Mouse (Mus musculus): ENCODE results near the gene Ddx10. TPM values are rescaled to one million over a fixed set of nuclear protein-coding genes. Genes with fewer than 3 reads are reported as not detected.

The Ddx10 gene
- 22.8 and 24.7 TPM in 2 replicates for polyA plus RNA-seq (2014; fragmentation: Nextera tagmentation; extraction: Ambion mirVana)

- WGBS, result 0% methylated on average over 35 of the region's 35 CpGs
- no peaks in the 10 kb centered on the region for H3K36me3 ChIP-seq (ENCODE audit: control insufficient read depth, insufficient read depth, low read length)
These were observed at the start of gene Ddx10 for GRCm38 (mm10) chr9:53247953-53248397. Ddx10 (minus strand) TSS chr9:53248053.

GRCm38 (mm10) chr9:53292833-53293232 is 45.0 kb upstream of the Ddx10 start:
- H3K4me1 ChIP-seq (ENCODE audit: control insufficient read depth, insufficient read depth, low read length), result no peaks in the 10 kb centered on the region
- no peak for ATAC-seq
- no peak for DNase-seq (ENCODE audit: low spot score)
- no peak overlapping the region for H3K4me2 ChIP-seq (ENCODE audit: low read length)
- no peak overlapping the region for H3K9ac ChIP-seq (ENCODE audit: low read length)
- H3K27me3 ChIP-seq (replicated peaks; ENCODE audit: control insufficient read depth, insufficient read depth, low read length), result no peaks in the 10 kb centered on the region
- no peak overlapping the region for H3K4me3 ChIP-seq (ENCODE audit: low read depth, low read length)
- no peaks in the 10 kb centered on the region for H3K36me3 ChIP-seq (ENCODE audit: control insufficient read depth, insufficient read depth, low read length)
- H3K27ac ChIP-seq (ENCODE audit: low read depth, low read length), result no peak overlapping the region
- H3K9me3 ChIP-seq (replicated peaks; ENCODE audit: control insufficient read depth, low read length), result no peaks in the 10 kb centered on the region

More at GRCm38 (mm10) chr9:53247953-53248397, at the start of gene Ddx10:
- Histone ChIP-seq H3K4me3 (ENCODE audit: low read depth, low read length) (peak within 1 kb of the TSS; percentile 80), H3K9me3 (replicated peaks; ENCODE audit: control insufficient read depth, low read length) (no peaks in the 10 kb centered on the region), H3K9ac (ENCODE audit: low read length) (peak within 1 kb of the TSS; percentile 77), H3K27me3 (replicated peaks; ENCODE audit: control insufficient read depth, insufficient read depth, low read length) (no peaks in the 10 kb centered on the region), H3K4me1 (ENCODE audit: control insufficient read depth, insufficient read depth, low read length) (peaks cover 9% of the 10 kb centered on the region), H3K27ac (ENCODE audit: low read depth, low read length) (no peak within 1 kb of the TSS), H3K4me2 (ENCODE audit: low read length) (peak within 1 kb of the TSS; percentile 96)
- DNase-seq (ENCODE audit: low spot score) (peak; percentile 99), ATAC-seq (peak; percentile 100)

GRCm38 (mm10) chr9:53290006-53290405 is 42.2 kb upstream of the Ddx10 start:
- no peaks in the 10 kb centered on the region for H3K27me3 ChIP-seq (replicated peaks; ENCODE audit: control insufficient read depth, insufficient read depth, low read length)
- H3K9me3 ChIP-seq (replicated peaks; ENCODE audit: control insufficient read depth, low read length), result no peaks in the 10 kb centered on the region
- H3K9ac ChIP-seq (ENCODE audit: low read length), result no peak overlapping the region
- H3K4me3 ChIP-seq (ENCODE audit: low read depth, low read length), result no peak overlapping the region
- no peaks in the 10 kb centered on the region for H3K4me1 ChIP-seq (ENCODE audit: control insufficient read depth, insufficient read depth, low read length)
- no peaks in the 10 kb centered on the region for H3K36me3 ChIP-seq (ENCODE audit: control insufficient read depth, insufficient read depth, low read length)
- ATAC-seq (no peak), DNase-seq (ENCODE audit: low spot score) (no peak)
- 89% methylated on average over 3 of the region's 3 CpGs for WGBS
- H3K4me2 ChIP-seq (ENCODE audit: low read length), result no peak overlapping the region
- no peak overlapping the region for H3K27ac ChIP-seq (ENCODE audit: low read depth, low read length)

DNA sequence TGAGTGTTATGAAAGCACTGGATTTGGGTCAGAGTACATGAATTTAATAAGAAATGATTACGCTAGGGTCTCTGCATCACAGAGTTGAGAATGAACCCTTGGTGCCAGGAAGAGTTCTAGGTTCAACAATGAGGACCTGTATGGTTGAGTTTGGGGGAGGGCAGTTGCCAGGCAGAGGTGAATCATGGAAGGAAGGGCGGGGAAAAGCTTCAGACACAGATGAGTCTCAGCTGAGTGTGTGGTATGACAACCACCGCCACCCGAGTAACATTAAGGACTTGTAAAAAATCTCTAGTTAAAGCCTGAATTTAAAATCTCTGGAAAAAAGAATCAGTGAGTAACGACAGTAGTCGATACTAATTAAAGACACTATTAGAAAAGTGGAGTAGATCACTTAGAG is 38.9 kb upstream of the Ddx10 start:
- 83% methylated on average over 6 of the region's 6 CpGs for WGBS
- no peak overlapping the region for H3K27ac ChIP-seq (ENCODE audit: low read depth, low read length)
- no peak for ATAC-seq
- H3K4me2 ChIP-seq (ENCODE audit: low read length), result no peak overlapping the region
- H3K9ac ChIP-seq (ENCODE audit: low read length), result no peak overlapping the region
- H3K36me3 ChIP-seq (ENCODE audit: control insufficient read depth, insufficient read depth, low read length), result no peaks in the 10 kb centered on the region
- H3K4me3 ChIP-seq (ENCODE audit: low read depth, low read length), result no peak overlapping the region
- no peaks in the 10 kb centered on the region for H3K27me3 ChIP-seq (replicated peaks; ENCODE audit: control insufficient read depth, insufficient read depth, low read length)
- no peaks in the 10 kb centered on the region for H3K9me3 ChIP-seq (replicated peaks; ENCODE audit: control insufficient read depth, low read length)
- no peaks in the 10 kb centered on the region for H3K4me1 ChIP-seq (ENCODE audit: control insufficient read depth, insufficient read depth, low read length)
- no peak for DNase-seq (ENCODE audit: low spot score)

DNA sequence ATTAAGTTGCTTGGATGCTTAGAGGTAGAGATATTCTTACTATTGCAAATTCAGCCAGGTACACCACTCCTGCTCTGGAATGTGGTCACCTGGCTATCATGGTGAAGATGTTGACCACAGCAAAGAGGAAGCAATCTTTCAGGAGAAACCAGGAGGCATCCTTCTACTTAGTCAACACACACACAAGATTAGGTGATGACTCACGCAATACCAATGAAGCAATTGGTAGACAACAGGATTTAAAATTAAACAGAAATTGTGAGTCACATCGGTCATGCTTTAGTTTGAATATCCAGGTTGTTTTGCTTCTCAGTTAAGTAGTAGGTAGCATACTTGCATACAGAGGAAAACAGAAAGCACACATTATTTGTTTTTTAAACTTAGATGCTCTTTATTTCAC is 31.1 kb upstream of the Ddx10 start:
- no peaks in the 10 kb centered on the region for H3K4me1 ChIP-seq (ENCODE audit: control insufficient read depth, insufficient read depth, low read length)
- WGBS, result 97% methylated on average over 2 of the region's 2 CpGs
- no peak overlapping the region for H3K4me2 ChIP-seq (ENCODE audit: low read length)
- H3K4me3 ChIP-seq (ENCODE audit: low read depth, low read length), result no peak overlapping the region
- no peak overlapping the region for H3K9ac ChIP-seq (ENCODE audit: low read length)
- no peak overlapping the region for H3K27ac ChIP-seq (ENCODE audit: low read depth, low read length)
- no peaks in the 10 kb centered on the region for H3K9me3 ChIP-seq (replicated peaks; ENCODE audit: control insufficient read depth, low read length)
- no peaks in the 10 kb centered on the region for H3K27me3 ChIP-seq (replicated peaks; ENCODE audit: control insufficient read depth, insufficient read depth, low read length)
- ATAC-seq (no peak), DNase-seq (ENCODE audit: low spot score) (no peak)
- no peaks in the 10 kb centered on the region for H3K36me3 ChIP-seq (ENCODE audit: control insufficient read depth, insufficient read depth, low read length)

DNA sequence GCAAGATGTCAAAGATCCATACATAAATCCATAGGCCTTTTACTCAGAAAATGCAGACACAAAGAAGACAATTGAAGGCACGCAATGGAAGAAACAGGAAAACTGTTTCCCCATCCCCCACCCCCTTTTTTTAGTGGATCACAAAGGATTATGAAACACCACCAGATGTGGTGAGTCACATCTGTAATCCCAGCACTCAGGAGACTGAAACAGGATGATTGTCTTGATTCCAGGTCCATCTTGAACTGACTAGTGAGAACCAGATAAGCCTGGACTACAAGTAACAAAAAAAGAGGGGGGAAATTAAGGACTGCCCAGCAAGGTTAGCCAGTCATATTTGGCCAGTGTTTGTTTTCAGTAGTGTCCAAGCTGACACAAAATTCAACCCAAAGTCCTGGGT is 28.5 kb upstream of the Ddx10 start:
- Histone ChIP-seq H3K4me1 (ENCODE audit: control insufficient read depth, insufficient read depth, low read length) (no peaks in the 10 kb centered on the region), H3K9me3 (replicated peaks; ENCODE audit: control insufficient read depth, low read length) (no peaks in the 10 kb centered on the region), H3K27ac (ENCODE audit: low read depth, low read length) (no peak overlapping the region), H3K9ac (ENCODE audit: low read length) (no peak overlapping the region), H3K4me3 (ENCODE audit: low read depth, low read length) (no peak overlapping the region), H3K27me3 (replicated peaks; ENCODE audit: control insufficient read depth, insufficient read depth, low read length) (no peaks in the 10 kb centered on the region), H3K36me3 (ENCODE audit: control insufficient read depth, insufficient read depth, low read length) (no peaks in the 10 kb centered on the region), H3K4me2 (ENCODE audit: low read length) (no peak overlapping the region)
- ATAC-seq (no peak), DNase-seq (ENCODE audit: low spot score) (no peak)
- 86% methylated on average over 1 of the region's 1 CpGs for WGBS

GRCm38 (mm10) chr9:53272714-53273113 is 24.9 kb upstream of the Ddx10 start:
- Histone ChIP-seq H3K4me1 (ENCODE audit: control insufficient read depth, insufficient read depth, low read length) (no peaks in the 10 kb centered on the region), H3K4me2 (ENCODE audit: low read length) (no peak overlapping the region), H3K4me3 (ENCODE audit: low read depth, low read length) (no peak overlapping the region), H3K9me3 (replicated peaks; ENCODE audit: control insufficient read depth, low read length) (no peaks in the 10 kb centered on the region), H3K36me3 (ENCODE audit: control insufficient read depth, insufficient read depth, low read length) (no peaks in the 10 kb centered on the region), H3K27me3 (replicated peaks; ENCODE audit: control insufficient read depth, insufficient read depth, low read length) (no peaks in the 10 kb centered on the region), H3K27ac (ENCODE audit: low read depth, low read length) (no peak overlapping the region), H3K9ac (ENCODE audit: low read length) (no peak overlapping the region)
- DNase-seq (ENCODE audit: low spot score) (no peak), ATAC-seq (no peak)
- 81% methylated on average over 4 of the region's 4 CpGs for WGBS

- 56% methylated on average over 5 of the region's 5 CpGs for WGBS
- Histone ChIP-seq H3K9ac (ENCODE audit: low read length) (no peak overlapping the region), H3K36me3 (ENCODE audit: control insufficient read depth, insufficient read depth, low read length) (no peaks in the 10 kb centered on the region), H3K27ac (ENCODE audit: low read depth, low read length) (no peak overlapping the region), H3K4me1 (ENCODE audit: control insufficient read depth, insufficient read depth, low read length) (no peaks in the 10 kb centered on the region), H3K4me2 (ENCODE audit: low read length) (no peak overlapping the region), H3K27me3 (replicated peaks; ENCODE audit: control insufficient read depth, insufficient read depth, low read length) (no peaks in the 10 kb centered on the region), H3K9me3 (replicated peaks; ENCODE audit: control insufficient read depth, low read length) (no peaks in the 10 kb centered on the region), H3K4me3 (ENCODE audit: low read depth, low read length) (no peak overlapping the region)
- no peak for DNase-seq (ENCODE audit: low spot score)
- ATAC-seq, result no peak
These were observed 24.4 kb upstream of the Ddx10 start for GRCm38 (mm10) chr9:53272207-53272606.

DNA sequence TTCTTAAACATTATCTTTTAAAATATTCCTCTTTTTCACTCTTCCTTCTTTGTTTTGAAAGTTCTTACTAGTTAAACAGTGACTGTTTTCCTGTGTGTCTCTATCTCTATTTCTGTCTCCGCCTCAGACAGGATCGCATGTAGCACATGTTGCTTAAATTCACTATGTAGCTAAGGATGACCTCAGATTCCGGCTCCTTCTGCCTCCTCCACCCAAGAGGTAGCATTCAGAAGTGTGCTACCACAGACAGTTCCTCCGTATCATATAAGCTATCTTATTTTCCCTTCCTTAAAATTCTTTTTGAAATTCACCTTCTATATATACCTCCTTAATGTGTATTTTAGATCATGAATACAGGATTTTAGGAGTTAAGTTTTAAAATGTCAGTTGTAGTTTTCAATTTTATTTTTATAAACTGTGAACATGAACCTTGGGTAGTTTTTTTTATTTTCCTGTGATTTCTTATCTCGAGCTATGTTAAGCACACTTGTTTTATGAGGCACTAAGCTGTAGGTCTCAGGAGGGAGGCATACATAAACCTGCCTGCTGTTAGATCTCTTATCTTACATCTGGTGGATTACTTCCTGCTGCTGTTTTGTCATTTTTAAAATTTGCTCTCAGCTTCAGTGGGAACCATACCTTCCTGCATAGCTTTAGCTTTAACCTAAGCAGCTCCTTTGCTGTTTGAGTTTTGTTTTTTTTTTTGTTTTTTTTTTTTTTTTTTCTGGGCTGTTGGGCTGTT is 23.6 kb upstream of the Ddx10 start:
- no peak overlapping the region for H3K4me3 ChIP-seq (ENCODE audit: low read depth, low read length)
- no peak overlapping the region for H3K4me2 ChIP-seq (ENCODE audit: low read length)
- H3K36me3 ChIP-seq (ENCODE audit: control insufficient read depth, insufficient read depth, low read length), result no peaks in the 10 kb centered on the region
- ATAC-seq, result no peak
- DNase-seq (ENCODE audit: low spot score), result no peak
- no peak overlapping the region for H3K9ac ChIP-seq (ENCODE audit: low read length)
- H3K27me3 ChIP-seq (replicated peaks; ENCODE audit: control insufficient read depth, insufficient read depth, low read length), result no peaks in the 10 kb centered on the region
- no peak overlapping the region for H3K27ac ChIP-seq (ENCODE audit: low read depth, low read length)
- no peaks in the 10 kb centered on the region for H3K4me1 ChIP-seq (ENCODE audit: control insufficient read depth, insufficient read depth, low read length)
- H3K9me3 ChIP-seq (replicated peaks; ENCODE audit: control insufficient read depth, low read length), result no peaks in the 10 kb centered on the region
- WGBS, result 79% methylated on average over 5 of the region's 5 CpGs

Measured in forebrain, embryonic 14.5 days (tissue).